Mouse (Mus musculus) cortical plate, adult 2 months (tissue): ENCODE results near the gene Rbm48.

ENCODE experiments used
- CTCF ChIP-seq: fragments of 200-500 bp; IDR thresholded peaks from 2 replicates; pipeline ENCODE4 v1.5.1; 2011; ENCODE audit warnings: mild to moderate bottlenecking, control low read depth, low read length; ENCODE audit not compliant: insufficient read depth; ENCODE audit errors: extremely low read depth
- POLR2A ChIP-seq: fragments of 200-500 bp; IDR thresholded peaks from 2 replicates; pipeline ENCODE4 v1.6.1; 2011; ENCODE audit warnings: mild to moderate bottlenecking, low read length, control low read depth; ENCODE audit not compliant: insufficient read depth; ENCODE audit errors: extremely low read depth

- TF ChIP-seq CTCF (no peak), POLR2A (no peak)
Observed at GRCm38 (mm10) chr5:3645326-3645725, 48.9 kb upstream of the Rbm48 start.
